Mouse (Mus musculus) subcutaneous adipose tissue, adult 2 months (tissue): ENCODE data around the gene Bloc1s4. TPM values are rescaled to one million over a fixed set of nuclear protein-coding genes. Genes with fewer than 3 reads are reported as not detected.

ENCODE experiments used
- polyA plus RNA-seq: library from polyadenylated mRNA; depleted of rRNA; stranded (reverse); fragments of >200 nt; gene quantifications from 2 replicates; pipeline ENCODE4 v1.2.3, GENCODE M21; 2012; ENCODE audit warnings: low replicate concordance; rRNA removed

Bloc1s4 gene
- 14.9 and 23.6 TPM in 2 replicates for polyA plus RNA-seq

DNA sequence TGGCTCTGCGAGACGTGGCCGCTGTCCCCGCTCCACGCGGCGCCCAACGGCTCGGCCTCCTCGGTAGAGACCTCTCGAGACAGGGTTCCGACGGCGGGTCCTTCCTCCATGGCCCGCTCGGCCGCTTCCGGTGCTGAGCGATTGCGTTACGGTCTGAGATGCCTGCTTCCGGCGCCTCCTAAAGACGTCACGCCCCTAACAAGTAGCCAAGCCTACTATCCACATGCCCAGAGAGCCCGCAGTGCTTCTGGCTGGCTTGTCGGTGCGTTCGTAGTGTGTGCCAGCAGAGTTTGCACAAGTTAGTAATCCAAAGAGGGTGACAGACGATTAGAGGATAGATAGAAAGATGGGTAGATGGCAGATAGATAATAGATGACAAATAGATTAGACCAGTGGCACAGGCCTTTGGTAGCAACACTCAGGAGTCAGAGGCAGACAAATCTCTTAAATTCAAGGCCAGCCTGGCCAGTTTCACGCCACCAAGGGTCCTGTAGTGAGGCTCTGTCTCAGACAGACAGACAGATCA lies at the start of gene Bloc1s4:
TSS of gene Bloc1s4 (minus strand) at position 115 of the 526 bp plus-strand sequence.

GRCm38 (mm10) chr5:36796296-36797014 lies 48.0 kb upstream of the Bloc1s4 start, which contains the start of gene Mrfap1:
Gene Mrfap1, minus strand, starts transcription at chr5:36796772.

Other genes starting within 250 kb of the Bloc1s4 start
- 20.4 and 35.3 TPM in 2 replicates for gene Tbc1d14, start 155.4 kb downstream of the Bloc1s4 start, polyA plus RNA-seq
- 38.4 and 57.8 TPM in 2 replicates for gene D5Ertd579e, start 52.6 kb downstream of the Bloc1s4 start, polyA plus RNA-seq
- 89.9 and 204 TPM in 2 replicates for gene Mrfap1, start 48.1 kb upstream of the Bloc1s4 start, polyA plus RNA-seq
- gene Man2b2, start 82.0 kb upstream of the Bloc1s4 start, polyA plus RNA-seq = 105 and 134 TPM in 2 replicates
- 6.4 TPM in 1 of 2 replicates, not detected in the other for gene Ppp2r2c, start 119.9 kb upstream of the Bloc1s4 start, polyA plus RNA-seq
- gene Wfs1, start 240.6 kb upstream of the Bloc1s4 start, polyA plus RNA-seq = 16.1 and 24.0 TPM in 2 replicates